Mouse (Mus musculus): ENCODE results near the gene 3425401B19Rik. TPM values are rescaled to one million over a fixed set of nuclear protein-coding genes. Genes with fewer than 3 reads are reported as not detected.

Gene 3425401B19Rik
- total RNA-seq, 2 experiments from 2014 or later: not detected

DNA sequence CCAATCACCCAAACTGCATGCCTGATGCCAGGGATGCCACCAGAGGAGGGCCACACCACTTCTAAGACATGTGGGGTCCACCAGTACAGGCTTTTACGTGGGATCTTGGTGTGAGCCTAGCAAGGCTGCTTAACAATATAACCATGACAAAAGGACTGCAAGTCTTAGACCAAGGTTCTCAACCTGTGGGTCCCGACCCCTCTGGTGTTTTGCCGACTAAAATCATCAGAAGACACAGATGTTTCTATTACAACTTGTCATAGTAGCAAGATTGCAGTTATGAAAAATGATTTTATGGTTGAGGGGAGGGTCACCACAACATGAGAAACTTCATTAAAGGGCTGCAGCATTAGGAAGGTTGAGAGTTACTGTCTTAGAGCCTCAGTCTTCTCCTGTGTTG lies 6.5 kb downstream of the 3425401B19Rik start:
- ATAC-seq (replicated peaks; ENCODE audit: low FRiP score, poor library complexity, severe bottlenecking): no peak

GRCm38 (mm10) chr14:32673178-32673577 lies 11.9 kb downstream of the 3425401B19Rik start:
- ATAC-seq (replicated peaks; ENCODE audit: low FRiP score, poor library complexity, severe bottlenecking): no peak

DNA sequence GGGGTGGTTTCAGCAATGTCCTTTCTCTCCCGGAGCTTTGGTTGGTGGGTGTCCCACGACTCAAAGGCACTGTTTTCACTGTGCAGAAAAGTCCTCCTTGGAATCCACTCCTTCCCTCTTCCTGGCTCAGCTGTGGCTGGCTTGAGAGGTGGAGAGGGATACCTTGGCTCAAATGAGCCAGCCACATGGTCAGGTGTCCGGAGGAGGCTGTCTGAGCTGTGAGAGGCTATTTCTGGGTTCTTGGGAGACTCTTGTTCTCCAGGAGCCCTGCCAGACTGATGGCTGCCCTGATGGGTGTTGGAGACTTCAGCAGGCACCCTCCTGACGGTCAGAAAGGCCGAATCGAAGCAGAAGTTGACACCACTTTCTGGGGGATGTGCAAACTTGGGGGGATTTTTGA lies 22.0 kb downstream of the 3425401B19Rik start:
- no peak for ATAC-seq (replicated peaks; ENCODE audit: low FRiP score, poor library complexity, severe bottlenecking)

- ATAC-seq (replicated peaks; ENCODE audit: low FRiP score, poor library complexity, severe bottlenecking): no peak
These were observed 25.3 kb downstream of the 3425401B19Rik start for GRCm38 (mm10) chr14:32659781-32660180.

GRCm38 (mm10) chr14:32638485-32638884 lies 46.6 kb downstream of the 3425401B19Rik start:
- ATAC-seq (replicated peaks; ENCODE audit: low FRiP score, poor library complexity, severe bottlenecking): no peak

- no peak for ATAC-seq (replicated peaks; ENCODE audit: low FRiP score, poor library complexity, severe bottlenecking)
These were observed 50.9 kb downstream of the 3425401B19Rik start for GRCm38 (mm10) chr14:32634015-32634682.

DNA sequence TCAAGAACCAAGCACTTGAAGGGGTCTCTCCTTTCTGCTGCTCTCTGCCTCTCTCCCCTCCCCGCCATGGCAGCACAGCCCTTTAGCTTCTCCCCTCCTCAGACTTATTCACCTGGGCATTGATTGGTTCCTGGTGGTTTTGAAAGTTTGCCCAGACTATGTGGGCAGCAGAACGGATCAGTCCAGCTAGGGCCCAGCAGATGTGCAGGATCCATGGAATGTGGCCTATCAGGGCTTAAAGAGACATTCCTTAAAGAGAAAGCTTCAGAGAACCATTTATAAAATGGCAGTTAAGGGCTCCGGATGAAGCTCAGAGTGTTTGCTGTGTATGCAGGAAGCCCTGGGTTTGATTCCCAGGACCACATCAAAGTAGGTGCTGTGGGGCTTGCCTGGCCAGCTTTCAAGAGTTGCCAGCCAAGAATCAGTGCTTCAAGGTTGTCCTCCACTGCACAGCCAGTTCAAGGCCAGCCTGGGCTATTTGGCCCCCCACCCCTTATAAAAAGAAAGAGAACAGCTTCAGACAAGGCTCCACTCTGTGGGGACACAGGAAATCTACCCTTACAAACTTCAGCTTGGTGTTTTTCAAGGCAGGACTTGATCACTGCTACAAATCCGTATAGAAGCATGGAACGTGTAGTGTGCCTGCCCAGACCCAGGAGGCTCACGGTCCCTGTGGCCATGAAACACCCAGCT lies 52.0 kb downstream of the 3425401B19Rik start:
- no peak for ATAC-seq (replicated peaks; ENCODE audit: low FRiP score, poor library complexity, severe bottlenecking)

- no peak for ATAC-seq (replicated peaks; ENCODE audit: low FRiP score, poor library complexity, severe bottlenecking)
These were observed 56.5 kb downstream of the 3425401B19Rik start for GRCm38 (mm10) chr14:32628584-32628983.

DNA sequence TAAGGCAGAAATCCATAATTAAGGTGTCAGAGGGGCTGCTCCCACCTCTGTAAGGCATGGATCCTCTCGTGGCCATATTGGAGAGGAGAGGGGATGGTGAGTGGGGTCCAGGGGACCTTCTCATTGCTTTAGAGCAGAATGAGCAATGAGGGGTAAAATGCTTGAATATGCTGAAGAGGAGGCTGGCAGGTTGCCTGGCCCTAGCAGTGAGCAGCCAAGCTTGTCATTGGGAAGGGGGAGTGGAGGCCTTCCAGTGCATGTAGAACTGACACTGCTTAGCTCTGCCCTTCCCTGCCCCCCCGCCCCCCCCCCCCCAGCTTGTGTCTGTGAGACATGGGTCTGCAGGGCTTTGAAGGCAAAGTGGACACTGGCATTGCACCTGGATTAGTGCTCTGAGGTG lies 57.8 kb downstream of the 3425401B19Rik start:
- no peak for ATAC-seq (replicated peaks; ENCODE audit: low FRiP score, poor library complexity, severe bottlenecking)

- ATAC-seq (replicated peaks; ENCODE audit: low FRiP score, poor library complexity, severe bottlenecking): no peak
These were observed 60.3 kb downstream of the 3425401B19Rik start for GRCm38 (mm10) chr14:32624811-32625210.

GRCm38 (mm10) chr14:32624245-32624644 lies 60.8 kb downstream of the 3425401B19Rik start:
- ATAC-seq (replicated peaks; ENCODE audit: low FRiP score, poor library complexity, severe bottlenecking): no peak

DNA sequence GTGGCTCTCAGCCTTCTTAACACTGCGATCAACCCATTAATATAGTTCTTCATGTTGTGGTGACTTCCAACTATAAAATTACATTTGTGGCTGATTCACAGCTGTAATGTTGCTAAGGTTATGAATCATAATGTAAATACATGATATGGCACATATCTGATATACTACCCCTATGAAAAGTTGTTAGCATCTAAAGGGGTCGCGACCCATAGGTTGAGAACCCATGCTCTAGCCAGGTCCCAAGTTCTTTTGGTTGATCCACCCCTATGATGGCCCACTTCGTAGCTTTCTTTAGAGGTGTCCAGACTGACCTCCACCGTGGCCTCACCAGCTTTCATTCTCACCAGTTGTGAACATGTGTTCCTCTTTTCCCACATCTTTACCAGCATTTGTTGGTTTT lies 67.8 kb downstream of the 3425401B19Rik start:
- no peak for ATAC-seq (replicated peaks; ENCODE audit: low FRiP score, poor library complexity, severe bottlenecking)

DNA sequence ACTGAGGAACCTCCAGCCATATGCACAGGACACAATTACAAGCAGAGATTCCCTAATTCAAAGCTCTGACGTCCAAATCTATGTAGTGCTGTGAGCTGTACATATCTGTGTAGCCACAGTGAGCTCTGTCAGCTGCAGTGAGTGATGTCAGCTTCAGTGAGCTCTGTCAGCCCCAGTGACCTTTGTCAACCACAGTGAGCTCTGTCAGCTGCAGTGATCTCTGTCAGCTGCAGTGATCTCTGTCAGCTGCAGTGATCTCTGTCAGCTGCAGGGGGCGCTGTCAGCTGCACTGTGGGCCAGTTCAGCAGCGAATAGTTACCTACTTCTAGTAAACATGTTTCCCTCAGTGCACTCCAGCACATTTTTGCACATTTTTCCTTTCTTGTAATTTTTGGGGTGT lies 75.7 kb downstream of the 3425401B19Rik start:
- ATAC-seq (replicated peaks; ENCODE audit: low FRiP score, poor library complexity, severe bottlenecking): no peak

Other genes starting within 250 kb of the 3425401B19Rik start
- not detected in 2 replicates for gene Slc18a3, start 220.4 kb downstream of the 3425401B19Rik start, total RNA-seq (2015; ENCODE audit: low replicate concordance)
- gene Slc18a3, start 220.4 kb downstream of the 3425401B19Rik start, total RNA-seq (2017; ENCODE audit: low replicate concordance): not detected in 2 replicates
- gene Chat, start 219.3 kb downstream of the 3425401B19Rik start, total RNA-seq (2015; ENCODE audit: low replicate concordance): not detected in 2 replicates
- gene Chat, start 219.3 kb downstream of the 3425401B19Rik start, total RNA-seq (2017; ENCODE audit: low replicate concordance): not detected in 2 replicates
- gene Ercc6, start 171.8 kb downstream of the 3425401B19Rik start, total RNA-seq (2015; ENCODE audit: low replicate concordance): 2.9 and 5.4 TPM in 2 replicates
- 7.0 and 9.3 TPM in 2 replicates for gene Ercc6, start 171.8 kb downstream of the 3425401B19Rik start, total RNA-seq (2017; ENCODE audit: low replicate concordance)
- not detected in 2 replicates for gene Prrxl1, start 85.9 kb downstream of the 3425401B19Rik start, total RNA-seq (2015; ENCODE audit: low replicate concordance)
- gene Prrxl1, start 85.9 kb downstream of the 3425401B19Rik start, total RNA-seq (2017; ENCODE audit: low replicate concordance): 0.56 TPM in 1 of 2 replicates, not detected in the other
- gene Tmem273, start 100.7 kb upstream of the 3425401B19Rik start, total RNA-seq (2015; ENCODE audit: low replicate concordance): 3.3 and 7.3 TPM in 2 replicates
- gene Tmem273, start 100.7 kb upstream of the 3425401B19Rik start, total RNA-seq (2017; ENCODE audit: low replicate concordance): 2.0 and 8.8 TPM in 2 replicates
- gene Fam170b, start 148.7 kb upstream of the 3425401B19Rik start, total RNA-seq (2015; ENCODE audit: low replicate concordance): not detected in 2 replicates
- gene Fam170b, start 148.7 kb upstream of the 3425401B19Rik start, total RNA-seq (2017; ENCODE audit: low replicate concordance): not detected in 2 replicates
- not detected in 2 replicates for gene Vstm4, start 171.5 kb upstream of the 3425401B19Rik start, total RNA-seq (2015; ENCODE audit: low replicate concordance)
- gene Vstm4, start 171.5 kb upstream of the 3425401B19Rik start, total RNA-seq (2017; ENCODE audit: low replicate concordance): 0.09 and 0.56 TPM in 2 replicates